In genomic region chr16:34095548-34096141, GRCm38 (mm10) we compare ENCODE assay signal across 8 mouse cellular contexts.
DNase-seq lines count a peak whose midpoint lies in the region; ATAC-seq and TF ChIP-seq lines count a peak whose summit lies in the region.

No protein-coding gene starts in this region.

- H3ac ChIP-seq in C2C12 (ENCODE audit: control insufficient read depth, insufficient read length, low read depth), result peak overlapping the region; percentile 46

- H3K4me1 ChIP-seq in forebrain, embryonic 11.5 days (replicated peaks; ENCODE audit: control insufficient read depth, insufficient read depth, low read length), result peaks cover 13% of the 10 kb centered on the region

- no peak overlapping the region for H3K27ac ChIP-seq in forebrain, embryonic 11.5 days (ENCODE audit: low read depth, low read length)

- H3K79me3 ChIP-seq in C2C12 (ENCODE audit: low read depth), result no peaks in the 10 kb centered on the region

- TF ChIP-seq CTCF in C2C12 (IDR thresholded peaks at IDR 0.05; ENCODE audit: control insufficient read depth, insufficient read depth, insufficient read length), result no peak

- peak overlapping the region; percentile 73 for H3K4me2 ChIP-seq in forebrain, embryonic 11.5 days (ENCODE audit: low read depth, low read length, severe bottlenecking)

- peak overlapping the region; percentile 55 for H3K9ac ChIP-seq in forebrain, embryonic 11.5 days (ENCODE audit: low read length)

- peak; percentile 57 for ATAC-seq in forebrain, embryonic 11.5 days (replicated peaks; ENCODE audit: low FRiP score)
- peak; percentile 87 for ATAC-seq in megakaryocyte progenitor cell, adult 5-6 weeks (replicated peaks; ENCODE audit: poor library complexity)

- no peak overlapping the region for H3K4me3 ChIP-seq in C2C12 (ENCODE audit: insufficient read depth, poor library complexity, severe bottlenecking)
- peak overlapping the region; percentile 47 for H3K4me3 ChIP-seq in forebrain, embryonic 11.5 days (ENCODE audit: low read depth, low read length)

- peak; percentile 90 for DNase-seq in adrenal gland, adult 2 months
- DNase-seq in forebrain, embryonic 11.5 days (ENCODE audit: low spot score), result peak; percentile 82
- peak; percentile 82 to 85 for DNase-seq in heart, postnatal 14 days
- DNase-seq in kidney, postnatal 36 days, result peak; percentile 85 to 88
- peak; percentile 32 for DNase-seq in right cerebral cortex, postnatal 25 days
- DNase-seq in urinary bladder, postnatal 14 days (ENCODE audit: low spot score), result peak; percentile 76

- intact Hi-C loops in heart, postnatal 14 days (cut with DNase I), result no loop called here

- H3K27me3 ChIP-seq in C2C12 (ENCODE audit: control insufficient read depth, insufficient read depth, insufficient read length), result no peaks in the 10 kb centered on the region
- H3K27me3 ChIP-seq in forebrain, embryonic 11.5 days (ENCODE audit: control insufficient read depth, insufficient read depth, low read length), result peaks cover 8% of the 10 kb centered on the region; the same call in 1 of the 2 replicates

- under 1% methylated on average over 34 of the region's 34 CpGs for WGBS in forebrain, embryonic 11.5 days

- no peaks in the 10 kb centered on the region for H3K79me2 ChIP-seq in C2C12 (ENCODE audit: control insufficient read depth, insufficient read depth)

- no peaks in the 10 kb centered on the region for H3K9me3 ChIP-seq in forebrain, embryonic 11.5 days (ENCODE audit: control insufficient read depth, low read length)

- no peaks in the 10 kb centered on the region for H3K36me3 ChIP-seq in C2C12 (ENCODE audit: control insufficient read depth, insufficient read depth)
- H3K36me3 ChIP-seq in forebrain, embryonic 11.5 days (ENCODE audit: control insufficient read depth, insufficient read depth, low read length), result no peaks in the 10 kb centered on the region

TF ChIP-seq in C2C12, 6 proteins besides CTCF, POLR2A, EP300 and RAD21:
- no peak for TF ChIP-seq MAX (IDR thresholded peaks at IDR 0.05)
- no peak for TF ChIP-seq USF1 (IDR thresholded peaks at IDR 0.05; ENCODE audit: low read depth)
- TF ChIP-seq MYOD1 (IDR thresholded peaks at IDR 0.05; ENCODE audit: control insufficient read depth, insufficient read length, low read depth), result peak; percentile 14
- TF ChIP-seq FOSL1 (IDR thresholded peaks at IDR 0.05; ENCODE audit: insufficient read depth, low read length, poor library complexity, severe bottlenecking), result no peak
- no peak for TF ChIP-seq MYOG (IDR thresholded peaks at IDR 0.05; ENCODE audit: control insufficient read depth, extremely low read depth, insufficient read length)
- TF ChIP-seq CEBPB (IDR thresholded peaks at IDR 0.05; ENCODE audit: low read depth), result no peak

Comparison
In these comparisons a context has a peak if more than half of its experiments do, and no peak if none do; other contexts are left out.
1. DNase-seq: peak in every context shown above with its lines; median percentile 90 in adrenal gland, adult 2 months; 86 in kidney, postnatal 36 days; 84 in heart, postnatal 14 days; 82 in forebrain, embryonic 11.5 days; 76 in urinary bladder, postnatal 14 days; 32 in right cerebral cortex, postnatal 25 days.